Mouse (Mus musculus): ENCODE measurements around the gene Treml1.
"Not testable (repeated sequence)": the region's sequence is repeated elsewhere in the genome, so short reads cannot be mapped to it uniquely, and the experiment has no call there.

The Treml1 gene

GRCm38 (mm10) chr17:48359616-48360015, at the start of gene Treml1:
Gene Treml1, plus strand, starts transcription at chr17:48359916.
- no peak for DNase-seq (ENCODE audit: low read depth, low spot score)

- DNase-seq (ENCODE audit: low read depth, low spot score): no peak
Measured at GRCm38 (mm10) chr17:48312124-48312523, 47.6 kb upstream of the Treml1 start.

DNA sequence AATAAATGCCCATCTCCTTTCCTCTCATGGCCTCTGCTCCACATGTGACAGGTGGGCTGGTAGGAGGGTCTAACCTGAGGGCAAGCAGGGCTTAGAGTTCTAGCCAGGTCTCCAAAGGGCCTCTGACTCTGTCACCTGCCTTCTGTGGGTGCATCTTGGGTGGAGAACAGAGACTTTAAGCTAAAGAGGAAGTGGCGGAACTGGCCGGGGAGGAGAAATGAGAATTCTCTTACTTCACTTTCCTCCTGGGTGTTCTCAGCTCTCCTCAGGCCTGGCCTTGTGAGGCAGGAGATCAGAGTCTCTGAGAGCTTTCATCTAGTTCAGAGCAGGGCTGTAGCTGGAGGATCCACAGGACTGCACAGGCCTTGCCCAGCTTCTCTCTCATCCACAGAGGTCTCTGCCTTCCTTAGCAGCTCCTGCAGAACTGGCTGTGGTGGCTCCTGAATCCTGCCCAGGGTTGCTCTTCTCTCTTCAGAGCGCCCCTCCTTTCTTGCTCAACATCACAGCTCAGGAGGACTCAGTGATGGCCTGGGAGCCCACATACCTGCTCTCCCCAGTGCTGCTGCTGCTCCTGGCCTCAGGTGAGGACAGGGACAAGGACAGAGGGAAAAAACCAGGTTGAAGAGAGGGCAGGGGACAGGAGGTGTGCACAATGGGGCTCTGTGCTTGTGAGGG, 43.7 kb upstream of the Treml1 start, which contains the start of gene B430306N03Rik:
Gene B430306N03Rik, plus strand, starts transcription at position 237 of the 675 bp plus-strand sequence.
- DNase-seq (ENCODE audit: low read depth, low spot score): not testable (repeated sequence)

GRCm38 (mm10) chr17:48318686-48319085, 41.0 kb upstream of the Treml1 start:
- DNase-seq (ENCODE audit: low read depth, low spot score): no peak

DNA sequence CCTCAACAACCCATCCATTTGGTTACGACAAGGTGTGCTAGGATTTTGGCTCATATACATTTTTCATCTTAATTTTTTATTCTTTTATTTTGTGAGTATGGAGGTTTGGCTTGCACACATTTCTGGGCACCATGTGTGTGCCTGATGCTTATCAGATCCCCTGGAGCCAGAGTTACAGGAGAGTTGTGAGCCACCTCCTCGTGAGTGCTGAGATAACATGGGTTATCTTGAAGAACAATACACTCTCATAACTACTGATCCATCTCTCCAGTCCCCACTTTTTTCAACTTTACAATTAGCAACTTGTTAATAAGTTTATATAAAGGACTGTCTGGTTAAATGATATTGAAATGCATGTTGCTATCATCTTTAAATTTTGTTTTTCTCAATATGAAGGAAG, 38.4 kb upstream of the Treml1 start:
- no peak for DNase-seq (ENCODE audit: low read depth, low spot score)

DNA sequence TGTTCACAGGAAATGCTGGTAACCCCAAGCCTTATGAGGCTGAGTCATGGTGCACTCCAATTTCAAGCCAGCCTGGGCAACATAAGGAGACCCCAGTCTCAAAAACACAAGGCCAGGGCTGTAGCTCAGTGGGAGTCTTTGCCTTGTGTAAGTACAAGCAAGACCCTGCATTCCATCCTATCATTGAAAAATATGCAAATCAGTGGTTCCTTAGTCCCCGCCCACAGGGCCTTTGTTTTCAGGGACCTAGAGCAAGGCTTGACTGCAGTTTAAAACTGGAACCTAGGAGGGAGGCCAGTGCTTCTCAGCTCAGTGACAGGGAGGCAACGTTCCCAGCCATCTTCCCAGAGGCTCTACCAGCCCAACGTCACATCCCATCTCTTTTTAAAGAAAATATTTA, 36.5 kb upstream of the Treml1 start:
- no peak for DNase-seq (ENCODE audit: low read depth, low spot score)

DNA sequence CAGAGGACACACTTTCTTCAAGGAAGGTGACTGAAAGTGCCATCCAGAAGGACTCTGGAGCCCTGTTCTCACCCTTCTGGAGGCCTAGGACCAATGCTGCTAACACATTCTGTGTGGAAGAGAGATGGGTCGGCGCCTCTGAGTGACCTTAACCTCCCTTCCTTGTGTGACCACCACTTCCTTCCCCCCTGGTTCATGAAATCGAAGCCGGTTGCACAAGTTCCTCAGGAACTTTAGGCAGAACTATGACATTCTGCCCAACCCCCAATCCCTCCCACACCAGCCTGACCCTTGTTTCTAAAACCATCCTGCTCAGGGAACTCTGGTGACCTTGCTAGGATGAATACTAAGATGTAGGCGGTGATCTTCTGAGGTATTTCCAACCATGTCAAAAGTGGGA, 35.5 kb upstream of the Treml1 start:
- DNase-seq (ENCODE audit: low read depth, low spot score): peak; percentile 24

DNA sequence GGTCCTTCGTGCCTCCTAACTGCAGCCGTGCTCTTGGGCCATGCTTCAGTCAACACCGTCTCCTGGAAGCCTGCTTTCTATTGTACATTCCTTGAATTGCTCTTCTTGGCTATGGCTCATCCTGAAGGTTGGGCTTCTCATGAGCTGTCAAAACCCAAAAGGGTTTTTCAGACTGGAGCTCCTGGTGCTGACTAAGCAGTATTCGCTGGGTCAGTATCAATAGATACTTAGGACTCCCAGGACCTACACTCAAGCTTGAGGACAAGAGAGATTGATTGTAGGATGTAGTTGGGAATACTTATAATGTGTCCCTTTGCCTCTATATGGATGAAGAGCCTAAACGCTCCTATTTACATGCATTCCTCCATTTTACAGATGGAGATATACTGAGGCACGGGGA, 34.6 kb upstream of the Treml1 start:
- DNase-seq (ENCODE audit: low read depth, low spot score): no peak

GRCm38 (mm10) chr17:48325638-48326037, 34.1 kb upstream of the Treml1 start:
- DNase-seq (ENCODE audit: low read depth, low spot score): peak; percentile 13

GRCm38 (mm10) chr17:48326656-48327055, 33.1 kb upstream of the Treml1 start:
- DNase-seq (ENCODE audit: low read depth, low spot score): peak; percentile 94

GRCm38 (mm10) chr17:48332524-48332923, 27.2 kb upstream of the Treml1 start:
- no peak for DNase-seq (ENCODE audit: low read depth, low spot score)

- peak; percentile 45 for DNase-seq (ENCODE audit: low read depth, low spot score)
Measured at GRCm38 (mm10) chr17:48334186-48334585, 25.5 kb upstream of the Treml1 start.

- DNase-seq (ENCODE audit: low read depth, low spot score): peak; percentile 82
Measured at GRCm38 (mm10) chr17:48336857-48337256, 22.9 kb upstream of the Treml1 start.

- DNase-seq (ENCODE audit: low read depth, low spot score): no peak
Measured at GRCm38 (mm10) chr17:48340267-48340666, 19.4 kb upstream of the Treml1 start.

- peak; percentile 40 for DNase-seq (ENCODE audit: low read depth, low spot score)
Measured at GRCm38 (mm10) chr17:48341947-48342346, 17.8 kb upstream of the Treml1 start.

- no peak for DNase-seq (ENCODE audit: low read depth, low spot score)
Measured at GRCm38 (mm10) chr17:48343065-48343464, 16.7 kb upstream of the Treml1 start.

DNA sequence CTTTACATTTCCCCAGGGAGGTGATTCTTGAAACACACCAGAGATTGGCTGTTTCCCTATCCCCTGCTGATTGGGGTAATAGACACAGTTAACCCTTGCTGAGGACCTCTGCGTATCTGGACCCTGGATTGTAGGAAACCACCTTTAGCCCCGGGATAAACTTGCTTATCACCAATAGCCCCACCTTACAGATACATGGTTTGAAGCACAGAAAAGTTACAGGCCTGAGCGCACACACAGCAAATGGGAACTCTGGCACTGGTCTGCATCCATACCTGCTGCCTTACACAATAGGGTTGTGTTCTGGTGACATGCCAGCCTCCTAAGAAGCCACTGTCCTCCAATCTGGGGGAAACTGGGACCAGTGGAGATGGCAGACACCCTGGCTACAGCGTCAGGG, 13.9 kb upstream of the Treml1 start:
- DNase-seq (ENCODE audit: low read depth, low spot score): no peak

- DNase-seq (ENCODE audit: low read depth, low spot score): peak; percentile 63
Measured at GRCm38 (mm10) chr17:48346231-48346630, 13.5 kb upstream of the Treml1 start, which contains the start of gene Trem2. Gene Trem2, plus strand, starts transcription at chr17:48346401.

- peak; percentile 34 for DNase-seq (ENCODE audit: low read depth, low spot score)
Measured at GRCm38 (mm10) chr17:48346834-48347233, 12.9 kb upstream of the Treml1 start.

GRCm38 (mm10) chr17:48347287-48347686, 12.4 kb upstream of the Treml1 start:
- peak; percentile 21 for DNase-seq (ENCODE audit: low read depth, low spot score)

DNA sequence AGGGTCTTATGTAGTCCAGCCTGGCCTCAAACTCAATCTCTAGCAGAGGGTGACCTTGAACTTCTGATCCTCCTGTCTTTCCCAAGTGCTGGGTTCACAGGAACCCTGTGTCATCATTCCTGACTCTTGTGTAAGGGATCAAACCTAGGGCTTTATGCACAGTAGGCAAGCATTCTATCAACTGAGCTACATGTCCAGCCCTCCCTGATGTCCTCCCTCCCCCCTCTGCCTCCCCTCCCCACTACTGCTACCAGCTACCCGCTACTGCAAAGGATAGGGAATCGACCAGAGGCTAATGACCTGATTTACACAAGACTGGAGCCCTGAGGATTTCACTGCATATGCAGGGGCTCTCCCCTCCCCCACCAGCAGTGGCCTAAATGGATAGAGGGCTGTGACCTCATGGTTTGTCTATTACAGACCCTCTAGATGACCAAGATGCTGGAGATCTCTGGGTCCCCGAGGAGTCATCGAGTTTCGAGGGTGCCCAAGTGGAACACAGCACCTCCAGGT, 9.0 kb upstream of the Treml1 start:
- no peak for DNase-seq (ENCODE audit: low read depth, low spot score)

GRCm38 (mm10) chr17:48352976-48353375, 6.7 kb upstream of the Treml1 start:
- not testable (repeated sequence) for DNase-seq (ENCODE audit: low read depth, low spot score)

DNA sequence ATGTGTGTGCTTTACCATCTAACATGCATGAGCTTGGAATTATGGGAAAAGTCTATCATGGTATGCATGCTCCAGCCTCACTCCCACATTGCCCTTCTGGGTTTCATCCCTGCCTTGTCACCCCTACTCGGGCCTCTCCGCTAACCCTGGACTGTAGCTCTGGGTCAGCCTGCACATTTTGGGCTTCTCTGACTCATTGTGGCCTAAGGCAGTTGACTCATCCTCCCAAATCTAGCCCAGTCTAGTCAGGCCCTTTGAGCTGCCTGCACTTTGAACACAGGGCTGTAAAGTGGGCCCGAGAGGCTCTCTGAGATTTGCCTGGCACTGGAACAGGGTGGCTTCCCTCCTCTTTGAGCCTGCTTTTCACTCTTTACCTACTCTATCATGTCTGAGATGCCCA, 3.9 kb upstream of the Treml1 start:
- DNase-seq (ENCODE audit: low read depth, low spot score): no peak
